Mouse (Mus musculus) small intestine, adult 2 months (tissue): ENCODE data around the gene Uqcr11. TPM values are rescaled to one million over a fixed set of nuclear protein-coding genes. Genes with fewer than 3 reads are reported as not detected.

Source experiments
- H3K27ac ChIP-seq: fragments of 200-500 bp; 2 replicates; pipeline ENCODE4 v1.5.1; 2012; ENCODE audit warnings: low read depth, low read length, control low read depth, inconsistent platforms; ENCODE audit not compliant: insufficient read depth
- H3K27me3 ChIP-seq: fragments of 200-500 bp; 2 replicates; pipeline ENCODE4 v1.6.1; 2012; ENCODE audit warnings: mild to moderate bottlenecking, moderate library complexity, low read length, inconsistent platforms; ENCODE audit not compliant: control insufficient read depth, insufficient read depth
- H3K36me3 ChIP-seq: fragments of 200-500 bp; 2 replicates; pipeline ENCODE4 v1.6.1; 2012; ENCODE audit warnings: mild to moderate bottlenecking, low read length, control low read depth, inconsistent platforms; ENCODE audit not compliant: control insufficient read depth, insufficient read depth
- H3K4me1 ChIP-seq: fragments of 200-500 bp; 2 replicates; pipeline ENCODE4 v1.6.1; 2012; ENCODE audit warnings: low read length, inconsistent platforms, mixed read lengths; ENCODE audit not compliant: control insufficient read depth, insufficient read depth, insufficient read length
- H3K4me3 ChIP-seq: fragments of 200-500 bp; 2 replicates; pipeline ENCODE4 v1.5.1; 2012; ENCODE audit warnings: low read depth, mild to moderate bottlenecking, control low read depth, inconsistent platforms, low read length, moderate library complexity
- CTCF ChIP-seq: fragments of 200-500 bp; IDR thresholded peaks from 2 replicates; pipeline ENCODE4 v1.5.1; 2012; ENCODE audit warnings: low read depth, mild to moderate bottlenecking, control low read depth, inconsistent platforms, low read length, moderate library complexity, mixed read lengths; ENCODE audit not compliant: insufficient replicate concordance, insufficient read length; ENCODE audit errors: extremely low read depth
- POLR2A ChIP-seq: fragments of 200-500 bp; IDR thresholded peaks from 2 replicates; pipeline ENCODE4 v1.6.1; 2012; ENCODE audit warnings: low read depth, mild to moderate bottlenecking, control low read depth, inconsistent platforms, low read length, moderate library complexity
- WGBS: fragments of 180-500 bp; shearing (Covaris S2); methylation state at CpG from one replicate; pipeline ENCODE4 v1.1.7; 2018; 5-methylcytosine and 5-hydroxymethylcytosine counted together
- polyA plus RNA-seq: library from polyadenylated mRNA; depleted of rRNA; stranded (reverse); fragments of >200 nt; gene quantifications from 2 replicates; pipeline ENCODE4 v1.2.3, GENCODE M21; 2012

The Uqcr11 gene
- polyA plus RNA-seq, 1 experiment = 2,588 TPM

- peaks cover 12% of the 10 kb centered on the region for H3K36me3 ChIP-seq
Observed at GRCm38 (mm10) chr10:80384115-80384639, 22.5 kb downstream of the Uqcr11 start.

GRCm38 (mm10) chr10:80383431-80383830 is 23.2 kb downstream of the Uqcr11 start:
- WGBS = 72% methylated on average over 4 of the region's 4 CpGs

More at GRCm38 (mm10) chr10:80384115-80384639, 22.5 kb downstream of the Uqcr11 start:
- Histone ChIP-seq H3K27ac (no peak overlapping the region), H3K4me1 (peaks cover 18% of the 10 kb centered on the region), H3K27me3 (no peaks in the 10 kb centered on the region), H3K4me3 (no peak overlapping the region)
- TF ChIP-seq POLR2A (no peak), CTCF (no peak)
- WGBS = 82% methylated on average over 4 of the region's 4 CpGs

GRCm38 (mm10) chr10:80382641-80383365 is 23.8 kb downstream of the Uqcr11 start:
- Histone ChIP-seq H3K4me3 (no peak overlapping the region), H3K4me1 (peaks cover 10% of the 10 kb centered on the region), H3K27ac (no peak overlapping the region), H3K36me3 (peaks cover 12% of the 10 kb centered on the region), H3K27me3 (no peaks in the 10 kb centered on the region)
- 91% methylated on average over 7 of the region's 7 CpGs for WGBS
- no peak for TF ChIP-seq POLR2A
- no peak for TF ChIP-seq CTCF

More at GRCm38 (mm10) chr10:80383431-80383830, 23.2 kb downstream of the Uqcr11 start:
- Histone ChIP-seq H3K4me3 (no peak overlapping the region), H3K27me3 (no peaks in the 10 kb centered on the region), H3K27ac (no peak overlapping the region), H3K4me1 (peaks cover 15% of the 10 kb centered on the region), H3K36me3 (peaks cover 12% of the 10 kb centered on the region)
- no peak for TF ChIP-seq CTCF
- TF ChIP-seq POLR2A = no peak

GRCm38 (mm10) chr10:80377716-80378115 is 28.9 kb downstream of the Uqcr11 start:
- Histone ChIP-seq H3K4me3 (no peak overlapping the region), H3K36me3 (peaks cover 12% of the 10 kb centered on the region), H3K4me1 (no peaks in the 10 kb centered on the region), H3K27ac (no peak overlapping the region), H3K27me3 (no peaks in the 10 kb centered on the region)
- WGBS = 50% methylated on average over 10 of the region's 10 CpGs
- TF ChIP-seq POLR2A (no peak), CTCF (peak; percentile 67; the same call in 1 of the 2 replicates)

GRCm38 (mm10) chr10:80376160-80376559 is 30.5 kb downstream of the Uqcr11 start:
- Histone ChIP-seq H3K4me3 (no peak overlapping the region), H3K27ac (no peak overlapping the region), H3K27me3 (no peaks in the 10 kb centered on the region), H3K36me3 (peaks cover 4% of the 10 kb centered on the region), H3K4me1 (no peaks in the 10 kb centered on the region)
- WGBS = 1% methylated on average over 7 of the region's 7 CpGs
- peak; percentile 95 for TF ChIP-seq CTCF
- no peak for TF ChIP-seq POLR2A

- Histone ChIP-seq H3K4me1 (no peaks in the 10 kb centered on the region), H3K27me3 (no peaks in the 10 kb centered on the region), H3K27ac (no peak overlapping the region), H3K36me3 (no peaks in the 10 kb centered on the region), H3K4me3 (no peak overlapping the region)
- peak; percentile 69; the same call in 1 of the 2 replicates for TF ChIP-seq CTCF
- no peak for TF ChIP-seq POLR2A
- 26% methylated on average over 6 of the region's 6 CpGs for WGBS
Observed at GRCm38 (mm10) chr10:80374063-80374462, 32.6 kb downstream of the Uqcr11 start.

GRCm38 (mm10) chr10:80372706-80373105 is 33.9 kb downstream of the Uqcr11 start:
- TF ChIP-seq CTCF = no peak
- TF ChIP-seq POLR2A = no peak
- no peak overlapping the region for H3K27ac ChIP-seq
- no peaks in the 10 kb centered on the region for H3K4me1 ChIP-seq
- no peaks in the 10 kb centered on the region for H3K27me3 ChIP-seq
- WGBS = 82% methylated on average over 6 of the region's 6 CpGs
- no peaks in the 10 kb centered on the region for H3K36me3 ChIP-seq
- no peak overlapping the region for H3K4me3 ChIP-seq
